Mouse (Mus musculus): Measurements from ENCODE around the gene Fibin.

Gene Fibin

DNA sequence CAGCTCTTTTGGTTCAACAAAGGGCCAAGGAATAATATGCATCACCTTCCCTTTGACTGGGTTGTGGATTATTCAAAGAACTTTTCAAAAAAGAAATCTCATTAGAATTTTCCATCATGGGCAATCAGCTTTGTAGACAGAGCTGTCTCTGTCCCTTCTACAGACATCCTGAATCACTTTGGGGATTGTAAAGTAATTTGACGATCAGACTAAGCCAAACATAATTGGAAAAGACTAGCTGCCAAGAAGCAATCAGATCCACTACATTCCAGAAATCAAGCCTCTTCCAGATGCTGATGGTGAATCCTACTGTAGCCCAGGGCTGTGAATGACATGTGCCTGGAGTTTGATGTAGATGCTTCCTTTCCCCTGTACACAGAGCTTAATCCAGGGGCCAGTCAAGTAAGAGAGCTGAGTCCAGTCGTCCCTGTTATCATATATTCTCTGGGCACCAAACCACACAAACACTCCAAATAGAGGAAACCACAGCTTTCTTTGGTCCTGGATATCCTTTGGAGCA, 49.6 kb downstream of the Fibin start:
- no peak for DNase-seq

Data from lung, postnatal 10 days (tissue).